Mouse (Mus musculus) neural tube, embryonic 10.5 days (tissue): ENCODE results near the gene Tmprss2.
"Not testable (repeated sequence)": the region's sequence is repeated elsewhere in the genome, so short reads cannot be mapped to it uniquely, and the experiment has no call there.

Source experiments
- DNase-seq: peaks from one replicate; pipeline ENCODE4 v3.0.0-alpha.2; 2017; ENCODE audit warnings: low spot score; ENCODE audit errors: extremely low spot score

The Tmprss2 gene

DNA sequence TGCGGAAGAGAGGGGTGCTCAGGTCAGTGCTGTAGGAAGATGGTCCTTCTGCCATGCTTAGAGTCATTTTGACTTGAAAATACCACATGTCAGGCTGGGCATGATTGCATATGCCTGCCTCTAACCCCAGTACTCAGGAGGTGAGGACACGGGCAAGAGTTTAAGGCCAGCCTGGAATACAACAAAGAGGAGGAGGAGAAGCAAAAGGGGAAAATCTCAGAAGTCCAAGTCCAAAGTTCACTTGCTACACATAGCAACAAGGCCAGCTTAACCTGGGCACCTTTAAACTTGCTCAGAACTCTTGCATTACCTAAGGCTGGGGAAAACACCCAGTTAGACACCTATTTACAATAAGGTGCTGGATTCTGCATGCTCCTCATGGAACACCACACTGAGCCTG lies 19.5 kb downstream of the Tmprss2 start:
- DNase-seq: no peak

DNA sequence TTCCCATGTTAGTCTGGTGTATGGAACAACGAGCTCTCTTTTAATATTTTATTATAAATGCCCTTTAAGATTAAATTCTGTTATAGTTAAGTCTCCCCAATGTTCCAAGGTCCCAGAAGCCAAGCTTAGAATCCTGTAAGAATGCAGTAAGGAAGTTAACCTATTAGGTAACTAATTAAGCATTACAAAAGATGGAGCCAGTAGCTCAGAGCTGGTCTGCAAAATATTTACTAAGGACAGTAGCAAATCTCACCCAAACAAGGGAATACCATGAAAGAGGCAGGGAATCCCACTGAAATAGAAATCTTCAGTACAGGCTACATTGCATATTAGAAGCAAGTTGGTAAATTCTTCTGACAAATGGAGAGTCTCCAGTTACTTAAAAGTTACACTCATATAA lies 28.1 kb downstream of the Tmprss2 start:
- DNase-seq: not testable (repeated sequence)

DNA sequence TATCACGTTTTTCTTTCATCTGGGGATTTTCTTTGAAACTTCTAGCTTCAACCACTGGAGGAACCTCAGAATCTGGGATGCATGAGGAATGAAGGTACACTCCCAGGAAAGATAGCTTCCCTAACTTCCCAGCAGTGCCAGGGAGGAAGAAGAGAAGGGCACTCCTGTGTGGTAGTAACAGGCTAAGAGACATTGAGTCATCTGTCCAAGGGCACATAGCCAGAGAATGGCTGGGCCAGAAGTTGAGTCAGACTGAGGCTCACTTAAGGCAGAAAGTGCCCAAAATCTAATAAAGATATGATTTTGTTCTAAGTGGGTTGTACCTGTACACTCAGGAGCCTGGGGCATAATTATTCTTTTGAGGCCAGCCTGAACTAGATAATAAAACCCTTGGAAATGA lies 41.6 kb downstream of the Tmprss2 start:
- no peak for DNase-seq

DNA sequence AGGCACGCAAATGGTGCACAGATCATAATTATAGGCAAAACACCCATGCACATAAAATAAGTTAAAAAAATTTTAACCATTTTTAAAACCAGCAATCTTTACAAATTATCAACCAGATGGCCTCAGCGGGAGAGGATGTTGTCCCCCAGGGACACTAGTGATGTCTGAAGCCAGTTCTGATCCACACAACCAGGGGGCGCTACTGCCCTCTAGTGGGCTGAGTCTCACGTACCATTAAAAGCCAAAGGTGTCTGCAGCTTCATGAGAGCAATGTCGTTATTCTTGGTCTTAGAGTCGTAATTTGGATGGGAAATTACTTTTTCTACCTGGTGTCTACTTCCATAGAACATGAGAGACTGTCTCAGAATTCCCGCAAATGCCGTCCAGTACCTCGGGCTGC lies 42.3 kb downstream of the Tmprss2 start:
- peak; percentile 22 for DNase-seq

DNA sequence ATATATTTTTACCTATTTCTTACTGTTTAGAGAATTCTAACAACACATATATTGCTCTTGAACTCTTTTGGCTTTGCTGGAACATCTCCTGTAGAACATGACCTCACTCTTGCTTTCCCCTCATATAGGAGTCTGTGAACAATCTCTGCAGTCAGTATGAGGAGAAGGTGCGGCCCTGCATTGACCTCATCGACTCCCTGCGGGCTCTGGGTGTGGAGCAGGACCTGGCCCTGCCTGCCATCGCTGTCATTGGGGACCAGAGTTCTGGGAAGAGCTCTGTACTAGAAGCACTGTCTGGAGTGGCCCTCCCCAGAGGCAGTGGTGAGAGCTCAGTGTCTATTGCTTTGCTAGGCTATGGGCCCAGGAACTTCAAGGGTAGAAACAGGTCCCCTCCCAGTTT lies 66.7 kb downstream of the Tmprss2 start:
- no peak for DNase-seq

DNA sequence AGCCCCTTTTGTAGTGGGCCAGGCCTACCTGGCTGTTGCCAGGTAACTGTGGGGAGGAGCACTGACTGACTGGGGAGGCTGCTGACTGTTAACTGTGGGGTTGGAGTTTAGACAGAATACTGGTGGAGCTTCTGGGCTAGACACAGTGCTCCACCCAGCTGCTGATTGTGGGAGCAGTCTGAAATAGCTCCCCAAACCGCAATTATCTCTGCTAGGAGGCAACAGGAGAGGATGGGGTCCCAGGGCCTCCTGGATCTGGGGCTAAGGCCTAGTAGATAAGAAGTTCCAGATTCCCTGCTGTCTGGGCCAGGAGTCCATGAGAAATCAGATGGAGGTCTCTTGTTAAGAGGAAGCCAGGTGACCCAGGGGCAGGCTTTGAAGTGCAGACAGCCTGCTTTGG lies 74.1 kb downstream of the Tmprss2 start:
- DNase-seq: no peak

DNA sequence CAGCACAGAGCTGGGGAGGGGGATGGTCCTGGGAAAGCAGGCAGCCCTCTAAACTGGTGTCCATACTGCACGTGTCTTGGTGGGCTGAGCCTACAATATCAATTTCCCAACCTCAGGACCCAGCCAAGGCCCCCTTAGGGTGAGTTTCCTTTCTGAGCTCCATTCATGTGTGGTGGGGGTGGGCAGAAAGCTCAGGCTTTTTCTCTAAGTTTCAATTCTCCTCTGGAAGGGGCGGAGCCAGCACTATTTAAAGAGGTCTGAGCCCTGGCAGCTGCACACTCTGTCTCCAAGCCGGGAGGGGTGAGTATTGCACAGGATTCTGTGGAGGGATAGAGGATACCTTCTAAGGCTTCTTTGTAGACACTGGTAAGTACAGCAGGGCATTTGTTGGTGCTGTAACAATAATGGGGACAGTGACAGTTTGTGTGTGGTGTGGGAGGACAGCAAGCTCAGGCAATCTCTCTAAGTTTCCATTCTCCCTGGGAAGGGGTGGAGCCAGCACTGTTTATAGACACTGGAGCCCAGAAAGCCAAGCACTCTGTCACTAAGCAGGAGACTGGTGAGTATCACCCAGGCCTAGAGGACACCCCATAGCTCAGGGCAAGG lies 75.1 kb downstream of the Tmprss2 start:
- DNase-seq: peak; percentile 48

DNA sequence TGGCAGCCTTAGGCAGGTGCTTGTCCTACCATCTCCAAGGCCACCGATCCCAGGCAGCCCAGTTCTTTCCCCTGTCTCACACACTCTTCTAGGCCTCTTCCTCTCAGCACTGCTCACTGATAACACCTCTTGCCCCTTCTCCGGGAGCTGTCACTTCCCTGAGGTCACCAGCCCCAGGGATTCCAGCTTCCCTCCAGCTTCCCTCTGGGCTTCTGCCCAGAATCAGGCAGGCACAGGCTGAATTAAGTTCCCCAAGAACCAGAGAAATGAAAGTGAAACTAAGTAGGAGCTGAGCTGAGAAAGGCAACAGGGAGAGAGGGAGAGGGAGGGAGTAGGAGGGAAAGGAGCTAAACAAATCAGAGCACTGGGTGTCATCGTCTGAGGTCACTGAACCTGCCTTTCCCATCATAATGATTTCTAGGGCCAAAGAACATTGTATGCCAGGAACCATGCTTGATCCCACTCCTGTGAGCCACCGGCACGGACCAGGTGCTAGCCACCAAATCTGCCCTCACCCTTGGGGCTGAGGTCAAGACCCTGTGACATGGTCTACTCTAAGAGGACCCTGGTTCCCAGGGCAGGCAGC lies 76.0 kb downstream of the Tmprss2 start:
- DNase-seq: no peak

DNA sequence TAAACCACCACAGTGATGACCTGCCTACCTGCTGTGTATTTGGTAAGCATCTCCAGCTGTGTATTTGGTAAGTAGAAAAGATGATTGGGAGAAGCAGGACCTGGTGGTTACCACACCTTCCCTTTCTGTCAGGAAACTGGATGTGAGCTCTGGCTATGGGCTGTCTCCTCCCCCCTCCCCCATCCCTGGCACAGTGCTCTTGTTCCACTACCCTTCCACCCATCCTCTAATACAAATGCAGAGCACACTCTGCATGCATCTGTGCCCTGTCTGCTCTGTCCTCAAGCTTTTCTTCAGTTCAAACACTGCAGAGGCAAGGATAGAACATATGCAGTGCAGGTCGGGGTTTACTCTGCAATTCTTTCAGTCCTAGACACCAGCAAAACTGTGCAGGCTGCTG lies 76.5 kb downstream of the Tmprss2 start:
- DNase-seq: no peak

DNA sequence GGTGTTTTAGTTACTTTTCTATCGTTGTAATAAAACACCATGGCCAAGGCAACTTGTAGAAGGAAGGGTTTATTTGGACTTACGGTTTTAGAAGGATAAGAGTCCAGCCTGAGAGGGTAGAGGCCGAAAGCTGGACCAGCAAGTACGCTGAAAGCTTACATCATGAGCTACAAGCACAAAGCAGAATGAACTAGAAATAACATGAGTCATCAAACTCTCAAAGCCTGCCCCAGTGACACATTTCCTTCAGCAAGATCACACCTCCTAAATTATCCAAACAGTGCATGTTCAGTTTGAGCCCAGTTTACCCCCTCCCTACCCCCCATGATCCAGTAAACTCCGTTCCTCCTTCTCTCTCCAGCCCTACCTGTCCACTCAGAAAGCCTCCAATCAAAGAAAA lies 77.2 kb downstream of the Tmprss2 start:
- no peak for DNase-seq

DNA sequence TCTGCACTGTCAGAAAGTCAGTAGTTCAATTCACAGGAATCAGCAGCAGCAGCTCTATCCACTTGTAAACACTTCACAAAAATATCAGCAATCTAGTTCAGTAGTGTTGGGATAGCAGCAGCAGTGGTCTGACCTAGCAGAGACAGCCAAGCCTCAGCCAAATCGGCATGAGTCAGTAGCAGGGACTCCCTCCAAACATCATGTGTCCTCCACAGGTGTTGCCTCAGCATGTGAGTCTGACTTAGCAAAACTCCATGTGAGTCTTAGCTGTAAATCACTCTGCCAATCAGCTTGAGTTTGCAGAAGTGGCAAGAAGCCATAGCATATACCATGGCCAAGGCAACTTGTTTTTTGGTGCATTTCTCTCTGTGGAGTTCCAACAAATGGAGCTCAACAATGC lies 77.9 kb downstream of the Tmprss2 start:
- DNase-seq: no peak

DNA sequence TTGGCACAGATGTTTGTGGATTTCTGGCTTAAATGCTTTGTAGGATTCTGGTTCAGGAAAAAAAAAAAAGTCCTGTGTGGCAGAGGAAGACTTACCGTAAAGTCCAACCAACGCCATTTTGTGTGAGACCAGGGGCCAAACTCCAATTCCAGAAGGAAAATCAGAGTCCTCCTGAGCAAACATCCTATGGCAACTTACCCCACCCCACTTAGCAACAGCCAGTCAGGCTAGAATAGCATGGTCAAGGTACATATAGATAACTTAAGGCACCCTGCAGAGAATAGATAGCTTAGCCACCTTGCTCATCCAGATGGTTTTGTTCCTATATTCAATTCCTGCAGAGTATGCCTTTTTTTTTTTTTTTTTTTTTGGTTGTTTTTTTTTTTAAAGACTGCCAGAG lies 81.8 kb downstream of the Tmprss2 start:
- no peak for DNase-seq

DNA sequence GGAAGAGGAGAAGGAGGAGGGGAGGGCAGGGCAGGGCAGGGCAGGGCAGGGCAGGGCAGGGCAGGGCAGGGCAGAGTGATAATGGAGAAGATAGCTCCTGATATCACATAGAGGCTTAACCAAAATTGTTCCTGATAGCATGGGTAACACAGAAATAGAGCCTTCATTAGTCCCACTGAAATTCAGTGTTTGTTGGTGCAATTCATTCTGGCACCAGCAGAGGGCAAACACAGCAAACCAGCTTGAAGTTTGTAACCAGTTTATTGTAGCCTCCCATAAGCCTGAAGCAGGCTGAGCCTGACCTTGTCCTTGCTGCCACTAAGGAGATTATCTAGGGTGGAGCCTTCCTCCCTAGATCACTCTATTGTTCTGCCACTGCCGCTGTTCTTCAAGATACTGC lies 88.0 kb downstream of the Tmprss2 start:
- DNase-seq: peak; percentile 67

DNA sequence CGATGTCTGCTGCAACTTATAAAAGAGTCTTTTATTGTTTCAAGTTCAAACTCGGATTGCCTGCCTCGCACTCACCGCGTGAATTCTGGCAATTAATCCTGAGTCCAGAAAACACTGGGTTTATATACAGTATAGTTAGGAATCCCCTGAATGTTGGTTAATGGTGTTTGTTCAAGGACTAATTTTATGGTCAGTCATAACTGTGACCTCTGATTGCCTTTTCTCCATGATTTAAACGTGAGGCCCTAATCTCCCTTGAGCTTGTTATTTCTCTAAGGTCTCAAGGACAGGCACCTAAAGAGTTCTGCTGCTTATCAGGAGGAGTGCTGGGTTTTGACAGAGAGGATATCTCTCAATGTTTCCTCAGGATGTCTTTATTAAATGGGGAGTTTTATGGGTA lies 89.0 kb downstream of the Tmprss2 start:
- no peak for DNase-seq

DNA sequence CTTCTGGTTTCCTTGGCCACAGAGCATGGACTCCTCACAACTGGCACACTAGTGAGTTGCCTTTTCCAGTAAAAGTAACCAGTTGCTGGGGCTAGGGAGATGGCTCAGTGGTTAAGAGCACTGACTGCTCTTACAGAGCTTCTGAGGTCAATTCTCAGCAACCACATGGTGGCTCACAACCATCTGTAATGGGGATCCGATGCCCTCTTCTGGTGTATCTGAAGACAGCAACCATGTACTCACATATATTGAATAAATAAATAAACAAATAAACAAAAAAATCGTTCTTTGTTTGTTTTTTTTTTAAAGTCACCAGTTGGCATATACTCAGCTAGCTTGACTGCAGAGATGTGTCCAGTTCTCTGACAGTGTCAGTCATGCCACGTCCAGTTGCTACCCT lies 94.7 kb downstream of the Tmprss2 start:
- no peak for DNase-seq
